ENCODE assay signal across 10 mouse cellular contexts in genomic region chr13:120313584-120313983, GRCm38 (mm10). TPM values are rescaled to one million over a fixed set of nuclear protein-coding genes. Genes with fewer than 3 reads are reported as not detected.
DNase-seq lines count a peak whose midpoint lies in the region; ATAC-seq and TF ChIP-seq lines count a peak whose summit lies in the region.
"Had no signal": no experiment of that assay in that cellular context is flagged by ENCODE, and none has a peak within 500 bp of the region (broad histone marks: within the 10 kb centered on the region; RNA-seq: fewer than 3 reads in every experiment).

No protein-coding gene starts in this region.

- dilution Hi-C loops in CH12.LX (cut with MboI; ENCODE audit: extremely low pct_ligation_motif_present, extremely low pct_unique_long_range_greater_than_20kb, low sequenced_read_pairs): no loop called here

- in situ Hi-C loops in CH12.LX (cut with MboI; ENCODE audit: low pct_ligation_motif_present, low pct_unique_long_range_greater_than_20kb, low sequenced_read_pairs): no loop called here

- TF ChIP-seq EP300 in CH12.LX (IDR thresholded peaks at IDR 0.05; ENCODE audit: low read length): no peak

- no peak for ATAC-seq in intestine, postnatal 0 days
- no peak for ATAC-seq in intestine, embryonic 16.5 days
- ATAC-seq in common myeloid progenitor, adult 5-6 weeks (replicated peaks; ENCODE audit: low read depth, poor library complexity, severe bottlenecking): peak; percentile 85
- no peak for ATAC-seq in midbrain, embryonic 14.5 days (ENCODE audit: low FRiP score, low TSS enrichment)

- no peak overlapping the region for H3K27ac ChIP-seq in intestine, postnatal 0 days (ENCODE audit: low read depth, low read length)
- H3K27ac ChIP-seq in intestine, embryonic 16.5 days (ENCODE audit: low read length): no peak overlapping the region
- H3K27ac ChIP-seq in CH12.LX (ENCODE audit: insufficient read depth, low read depth): no peak overlapping the region
- no peak overlapping the region for H3K27ac ChIP-seq in midbrain, embryonic 14.5 days (replicated peaks; ENCODE audit: low read depth, low read length)
- H3K27ac ChIP-seq in cerebellum, adult 2 months (ENCODE audit: insufficient read depth, low read length): no peak overlapping the region
- H3K27ac ChIP-seq: hindbrain, embryonic 13.5 days had no signal

- WGBS in intestine, postnatal 0 days: 36% methylated on average over 14 of the region's 14 CpGs
- WGBS in intestine, embryonic 16.5 days: 36% methylated on average over 14 of the region's 14 CpGs
- WGBS in midbrain, embryonic 14.5 days: 49% methylated on average over 14 of the region's 14 CpGs
- WGBS in cerebellum, adult 2 months: 45% methylated on average over 14 of the region's 14 CpGs

- no peaks in the 10 kb centered on the region for H3K4me1 ChIP-seq in intestine, postnatal 0 days (replicated peaks; ENCODE audit: control insufficient read depth, insufficient read depth, low read length)
- no peaks in the 10 kb centered on the region for H3K4me1 ChIP-seq in intestine, embryonic 16.5 days (ENCODE audit: control insufficient read depth, insufficient read depth, low read length)
- H3K4me1 ChIP-seq in CH12.LX (ENCODE audit: control insufficient read depth in 1 of 2, insufficient read depth in 2 of 2): peaks cover 2 to 18% of the 10 kb centered on the region in 2 experiments; a peak in 2 of 4 replicates
- H3K4me1 ChIP-seq in midbrain, embryonic 14.5 days (ENCODE audit: control insufficient read depth, insufficient read depth, low read length): no peaks in the 10 kb centered on the region
- no peaks in the 10 kb centered on the region for H3K4me1 ChIP-seq in cerebellum, adult 2 months (ENCODE audit: control insufficient read depth, insufficient read depth, low read length)
- H3K4me1 ChIP-seq: hindbrain, embryonic 13.5 days had no signal

- peak; percentile 92 for TF ChIP-seq RAD21 in CH12.LX (IDR thresholded peaks at IDR 0.05; ENCODE audit: low read depth, low read length)

- H3K4me2 ChIP-seq in intestine, postnatal 0 days (replicated peaks; ENCODE audit: low read depth): no peak overlapping the region
- H3K4me2 ChIP-seq in intestine, embryonic 16.5 days (ENCODE audit: low read depth, low read length): no peak overlapping the region
- H3K4me2 ChIP-seq in CH12.LX (ENCODE audit: insufficient read depth, low read depth, poor library complexity, severe bottlenecking): peak overlapping the region; percentile 43; the same call in 1 of the 2 replicates
- H3K4me2 ChIP-seq in midbrain, embryonic 14.5 days (ENCODE audit: low read length): no peak overlapping the region
- H3K4me2 ChIP-seq: hindbrain, embryonic 13.5 days had no signal

- H3K36me3 ChIP-seq in intestine, postnatal 0 days (ENCODE audit: control insufficient read depth, insufficient read depth): no peaks in the 10 kb centered on the region
- H3K36me3 ChIP-seq in intestine, embryonic 16.5 days (ENCODE audit: control insufficient read depth, insufficient read depth, low read length): no peaks in the 10 kb centered on the region
- peaks cover 0 to 7% of the 10 kb centered on the region in 2 experiments for H3K36me3 ChIP-seq in CH12.LX (replicated peaks in 1 of 2; ENCODE audit: control insufficient read depth in 1 of 2, insufficient read depth in 1 of 2, low read length in 1 of 2)
- H3K36me3 ChIP-seq in midbrain, embryonic 14.5 days (ENCODE audit: control insufficient read depth, insufficient read depth, low read length): no peaks in the 10 kb centered on the region
- H3K36me3 ChIP-seq: hindbrain, embryonic 13.5 days had no signal

- H3K79me2 ChIP-seq in CH12.LX (replicated peaks; ENCODE audit: control insufficient read depth, extremely low read depth, insufficient read depth, poor library complexity, severe bottlenecking): no peaks in the 10 kb centered on the region

- no peak for TF ChIP-seq POLR2A in CH12.LX (IDR thresholded peaks at IDR 0.05; ENCODE audit: low read depth, low read length)
- TF ChIP-seq POLR2A in cerebellum, adult 2 months (IDR thresholded peaks at IDR 0.05; ENCODE audit: borderline replicate concordance, insufficient read depth, low read length): no peak

- no peaks in the 10 kb centered on the region for H3K27me3 ChIP-seq in intestine, postnatal 0 days (replicated peaks; ENCODE audit: control insufficient read depth, insufficient read depth, low read length)
- peaks cover 3% of the 10 kb centered on the region; the same call in 1 of the 2 replicates for H3K27me3 ChIP-seq in intestine, embryonic 16.5 days (replicated peaks; ENCODE audit: control insufficient read depth, insufficient read depth, low read length)
- H3K27me3 ChIP-seq in CH12.LX (replicated peaks): no peaks in the 10 kb centered on the region
- no peaks in the 10 kb centered on the region for H3K27me3 ChIP-seq in midbrain, embryonic 14.5 days (ENCODE audit: control insufficient read depth, insufficient read depth, low read length)
- no peaks in the 10 kb centered on the region for H3K27me3 ChIP-seq in cerebellum, adult 2 months (ENCODE audit: control insufficient read depth, insufficient read depth, low read length)
- H3K27me3 ChIP-seq: hindbrain, embryonic 13.5 days had no signal

- H3K4me3 ChIP-seq in intestine, postnatal 0 days (ENCODE audit: low read depth, low read length): no peak overlapping the region
- H3K4me3 ChIP-seq in intestine, embryonic 16.5 days (ENCODE audit: low read length): no peak overlapping the region
- peak overlapping the region in 1 of 3 experiments; percentile 6 for H3K4me3 ChIP-seq in CH12.LX (replicated peaks in 1 of 3; ENCODE audit: low read depth in 2 of 3, low read length in 2 of 3, poor library complexity in 1 of 3)
- H3K4me3 ChIP-seq in midbrain, embryonic 14.5 days (replicated peaks; ENCODE audit: low read depth, low read length): no peak overlapping the region
- H3K4me3 ChIP-seq in cerebellum, adult 2 months (replicated peaks; ENCODE audit: insufficient read depth, low read depth, low read length): no peak overlapping the region
- H3K4me3 ChIP-seq: hindbrain, embryonic 13.5 days had no signal

- no peak overlapping the region for H3K9ac ChIP-seq in intestine, postnatal 0 days (ENCODE audit: low read depth, low read length)
- no peak overlapping the region for H3K9ac ChIP-seq in intestine, embryonic 16.5 days (ENCODE audit: low read depth, low read length)
- peak overlapping the region; percentile 37; the same call in 1 of the 2 replicates for H3K9ac ChIP-seq in CH12.LX (ENCODE audit: insufficient read depth, low read depth)
- H3K9ac ChIP-seq in midbrain, embryonic 14.5 days (replicated peaks; ENCODE audit: low read length): no peak overlapping the region
- H3K9ac ChIP-seq: hindbrain, embryonic 13.5 days had no signal

- DNase-seq in CH12.LX (ENCODE audit: extremely low read depth): peak; percentile 52
- peak; percentile 14 for DNase-seq in midbrain, embryonic 14.5 days
- DNase-seq in cerebellum, adult 2 months: no peak
- no peak for DNase-seq in cerebellum, postnatal 25 days
- DNase-seq in frontal cortex, postnatal 14 days (ENCODE audit: low spot score in 2 of 2): no peak

- TF ChIP-seq CTCF in intestine, postnatal 0 days (IDR thresholded peaks at IDR 0.05; ENCODE audit: low read depth): peak; percentile 60
- TF ChIP-seq CTCF in CH12.LX (conservative IDR thresholded peaks at IDR 0.05 in 1 of 2, IDR thresholded peaks at IDR 0.05 in 1 of 2; ENCODE audit: low read depth in 2 of 2, low read length in 2 of 2): peak in 1 of 2 experiments; percentile 90; a peak in 2 of 4 replicates
- TF ChIP-seq CTCF in cerebellum, adult 2 months (IDR thresholded peaks at IDR 0.05; ENCODE audit: borderline replicate concordance, insufficient read depth, low read depth, low read length): no peak

- H3K9me3 ChIP-seq in intestine, postnatal 0 days (ENCODE audit: control insufficient read depth): no peaks in the 10 kb centered on the region
- no peaks in the 10 kb centered on the region for H3K9me3 ChIP-seq in intestine, embryonic 16.5 days (ENCODE audit: control insufficient read depth, low read length)
- H3K9me3 ChIP-seq in CH12.LX (replicated peaks; ENCODE audit: low read length): no peaks in the 10 kb centered on the region
- H3K9me3 ChIP-seq in midbrain, embryonic 14.5 days (ENCODE audit: control insufficient read depth, low read length): no peaks in the 10 kb centered on the region
- H3K9me3 ChIP-seq: hindbrain, embryonic 13.5 days had no signal

TF ChIP-seq in CH12.LX, 34 proteins besides CTCF, POLR2A, EP300 and RAD21 (continues in another document):
- TF ChIP-seq E2F4 (IDR thresholded peaks at IDR 0.05; ENCODE audit: insufficient replicate concordance, low read depth, low read length) (peak; percentile 94), IRF4 (IDR thresholded peaks at IDR 0.05; ENCODE audit: low read depth, low read length) (peak; percentile 29; the same call in 1 of the 2 replicates), MAX (IDR thresholded peaks at IDR 0.05; ENCODE audit: low read length) (no peak)

RNA-seq across cellular contexts. Expression of gene Tcstv3, which starts 3.1 kb away (rescaled TPM):
- polyA plus RNA-seq in intestine, postnatal 0 days (2015; fragmentation: Nextera tagmentation; extraction: Ambion mirVana): not detected in 2 replicates
- polyA plus RNA-seq in intestine, embryonic 16.5 days (2015; fragmentation: Nextera tagmentation; extraction: Ambion mirVana): not detected in 2 replicates
- total RNA-seq in CH12.LX (2012; rRNA removed) (not detected in 2 replicates), CH12.LX (2014; rRNA removed) (not detected in 2 replicates)
- not detected in 2 replicates for polyA plus RNA-seq in CH12.LX (2012; ENCODE audit: insufficient read length, low read depth)
- not detected in 2 replicates for total RNA-seq in common myeloid progenitor, adult 5-6 weeks (2017)
- not detected in 2 replicates for polyA plus RNA-seq in midbrain, embryonic 14.5 days (2014; fragmentation: Nextera tagmentation; extraction: Ambion mirVana)
- polyA plus RNA-seq in cerebellum, adult 2 months (2012; rRNA removed): not detected in 2 replicates
- total RNA-seq: adrenal gland, postnatal 4 days had no signal
- polyA plus RNA-seq: hindbrain, embryonic 13.5 days had no signal

RNA-seq across cellular contexts. Expression of gene BC147527, which starts 13.4 kb away (rescaled TPM):
- polyA plus RNA-seq in intestine, postnatal 0 days (2015; fragmentation: Nextera tagmentation; extraction: Ambion mirVana): 0.33 and 0.35 TPM in 2 replicates
- polyA plus RNA-seq in intestine, embryonic 16.5 days (2015; fragmentation: Nextera tagmentation; extraction: Ambion mirVana): 0.48 and 0.80 TPM in 2 replicates
- total RNA-seq in CH12.LX (2012; rRNA removed) (17.2 and 22.4 TPM in 2 replicates), CH12.LX (2014; rRNA removed) (55.8 and 65.9 TPM in 2 replicates)
- 33.6 and 50.1 TPM in 2 replicates for polyA plus RNA-seq in CH12.LX (2012; ENCODE audit: insufficient read length, low read depth)
- 11.0 and 14.2 TPM in 2 replicates for total RNA-seq in common myeloid progenitor, adult 5-6 weeks (2017)
- polyA plus RNA-seq in midbrain, embryonic 14.5 days (2014; fragmentation: Nextera tagmentation; extraction: Ambion mirVana): 0.47 TPM in 1 of 2 replicates, not detected in the other
- polyA plus RNA-seq in cerebellum, adult 2 months (2012; rRNA removed): 0.13 TPM in 1 of 2 replicates, not detected in the other
- total RNA-seq: adrenal gland, postnatal 4 days had no signal

RNA-seq across cellular contexts. Expression of gene AF067061, which starts 50.7 kb away (rescaled TPM):
- polyA plus RNA-seq in intestine, postnatal 0 days (2015; fragmentation: Nextera tagmentation; extraction: Ambion mirVana): not detected in 2 replicates
- polyA plus RNA-seq in intestine, embryonic 16.5 days (2015; fragmentation: Nextera tagmentation; extraction: Ambion mirVana): not detected in 2 replicates
- 83.0 and 130 TPM in 2 replicates for total RNA-seq in CH12.LX (2012; rRNA removed)
- 41.9 and 48.9 TPM in 2 replicates for total RNA-seq in CH12.LX (2014; rRNA removed)
- 33.8 and 34.6 TPM in 2 replicates for polyA plus RNA-seq in CH12.LX (2012; ENCODE audit: insufficient read length, low read depth)
- total RNA-seq in common myeloid progenitor, adult 5-6 weeks (2017): not detected in 2 replicates
- polyA plus RNA-seq in midbrain, embryonic 14.5 days (2014; fragmentation: Nextera tagmentation; extraction: Ambion mirVana): not detected in 2 replicates
- not detected in 2 replicates for polyA plus RNA-seq in cerebellum, adult 2 months (2012; rRNA removed)
- total RNA-seq: adrenal gland, postnatal 4 days had no signal
- polyA plus RNA-seq: hindbrain, embryonic 13.5 days had no signal

Comparison
In these comparisons a context has a peak if more than half of its experiments do, and no peak if none do; other contexts are left out.
1. DNase-seq: peak in CH12.LX (single experiment) and midbrain, embryonic 14.5 days (single experiment); none in cerebellum, adult 2 months (0 of 2), cerebellum, postnatal 25 days (0 of 2) and frontal cortex, postnatal 14 days (0 of 2).
2. RNA of gene BC147527, which starts 13.4 kb away (polyA plus RNA-seq): 33.6 to 50.1 TPM in CH12.LX; 0.48 to 0.80 TPM in intestine, embryonic 16.5 days, 0.47 TPM in midbrain, embryonic 14.5 days, 0.33 to 0.35 TPM in intestine, postnatal 0 days and 0.13 TPM in cerebellum, adult 2 months; every median in the first group is over 10 times any median in the second.
3. RNA of gene AF067061, which starts 50.7 kb away (polyA plus RNA-seq): 33.8 to 34.6 TPM in CH12.LX; not detected in intestine, postnatal 0 days, not detected in intestine, embryonic 16.5 days, not detected in midbrain, embryonic 14.5 days and not detected in cerebellum, adult 2 months; every median in the first group is over 10 times any median in the second.